In the genomic region with DNA sequence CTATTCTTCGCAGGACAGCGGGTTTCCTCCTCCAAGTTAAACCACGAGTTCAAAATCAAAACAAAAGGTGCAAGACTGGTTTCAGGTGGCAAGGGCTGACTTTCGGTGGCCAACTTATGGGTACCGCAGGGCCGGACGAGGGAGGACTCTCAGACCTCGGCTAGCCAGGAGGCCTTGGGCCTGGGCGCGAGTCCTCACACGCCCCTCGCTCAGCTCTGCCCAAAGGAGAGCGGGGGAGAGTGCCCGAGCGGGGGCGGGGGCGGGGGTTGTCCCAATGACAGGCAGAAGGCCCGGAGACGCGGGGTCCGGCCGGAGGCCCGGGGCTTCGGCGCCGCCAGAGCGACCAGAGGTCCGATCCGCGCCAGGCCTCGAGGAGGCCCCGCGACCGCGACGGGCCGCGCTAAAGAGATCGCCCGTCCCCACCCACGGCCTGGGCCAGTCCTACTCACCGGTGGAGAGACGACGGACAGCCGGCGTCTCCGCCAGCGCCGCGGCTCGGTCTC, we compare ENCODE assay signal across 7 mouse cellular contexts. TPM values are rescaled to one million over a fixed set of nuclear protein-coding genes. Genes with fewer than 3 reads are reported as not detected.
DNase-seq lines count a peak whose midpoint lies in the region; ATAC-seq and TF ChIP-seq lines count a peak whose summit lies in the region.

No protein-coding gene starts in this region.

- no peak for TF ChIP-seq CTCF in bone marrow macrophage, adult 2 months (IDR thresholded peaks at IDR 0.05; ENCODE audit: low read depth, low read length)
- TF ChIP-seq CTCF in midbrain, postnatal 0 days (IDR thresholded peaks at IDR 0.05), result no peak

- H3K4me1 ChIP-seq in lung, embryonic 15.5 days, result peaks cover 25% of the 10 kb centered on the region
- H3K4me1 ChIP-seq in bone marrow macrophage, adult 2 months (ENCODE audit: control insufficient read depth, insufficient read depth, low read length), result peaks cover 12% of the 10 kb centered on the region
- peaks cover 33% of the 10 kb centered on the region for H3K4me1 ChIP-seq in forebrain, embryonic 13.5 days
- peaks cover 19% of the 10 kb centered on the region; the same call in 1 of the 2 replicates for H3K4me1 ChIP-seq in limb, embryonic 10.5 days
- H3K4me1 ChIP-seq in midbrain, postnatal 0 days (ENCODE audit: insufficient read depth, low read length), result 0 out of 2 replicates have a peak, but pooled peaks cover 12% of the 10 kb centered on the region

- DNase-seq in lung, adult 18-20 months, result no peak
- peak; percentile 82 for DNase-seq in limb, embryonic 10.5 days (ENCODE audit: low spot score)
- DNase-seq in midbrain, postnatal 0 days (ENCODE audit: low spot score), result peak; percentile 42
- no peak for DNase-seq in layer of hippocampus, adult 11-12 months (ENCODE audit: low spot score)

- peak overlapping the region; percentile 94 for H3K4me3 ChIP-seq in lung, embryonic 15.5 days
- H3K4me3 ChIP-seq in bone marrow macrophage, adult 2 months (ENCODE audit: insufficient read depth, low read length), result peak overlapping the region; percentile 65
- peak overlapping the region; percentile 76 for H3K4me3 ChIP-seq in forebrain, embryonic 13.5 days
- H3K4me3 ChIP-seq in limb, embryonic 10.5 days, result peak overlapping the region; percentile 96
- peak overlapping the region; percentile 96 for H3K4me3 ChIP-seq in midbrain, postnatal 0 days (ENCODE audit: low read depth, low read length)

- H3K9ac ChIP-seq in lung, embryonic 15.5 days, result peak overlapping the region; percentile 81
- peak overlapping the region; percentile 94 for H3K9ac ChIP-seq in forebrain, embryonic 13.5 days
- peak overlapping the region; percentile 93 for H3K9ac ChIP-seq in midbrain, postnatal 0 days (replicated peaks; ENCODE audit: low read length, poor library complexity, severe bottlenecking)

- peak overlapping the region; percentile 82 for H3K4me2 ChIP-seq in lung, embryonic 15.5 days
- peak overlapping the region; percentile 90 for H3K4me2 ChIP-seq in forebrain, embryonic 13.5 days
- peak overlapping the region; percentile 93 for H3K4me2 ChIP-seq in midbrain, postnatal 0 days (ENCODE audit: low read depth, low read length, poor library complexity, severe bottlenecking)

- under 1% methylated on average over 26 of the region's 51 CpGs for WGBS in lung, embryonic 15.5 days
- under 1% methylated on average over 38 of the region's 51 CpGs for WGBS in forebrain, embryonic 13.5 days
- under 1% methylated on average over 49 of the region's 51 CpGs for WGBS in limb, embryonic 10.5 days
- WGBS in midbrain, postnatal 0 days, result under 1% methylated on average over 49 of the region's 51 CpGs

- ATAC-seq in lung, embryonic 15.5 days (ENCODE audit: borderline replicate concordance, extremely low read depth, low FRiP score, low TSS enrichment), result peak; percentile 88
- peak; percentile 91 for ATAC-seq in forebrain, embryonic 13.5 days
- peak; percentile 84 for ATAC-seq in midbrain, postnatal 0 days (ENCODE audit: low FRiP score)

- no peak for TF ChIP-seq POLR2A in bone marrow macrophage, adult 2 months (IDR thresholded peaks at IDR 0.05; ENCODE audit: borderline replicate concordance, low read depth, low read length)

- H3K36me3 ChIP-seq in lung, embryonic 15.5 days, result no peaks in the 10 kb centered on the region
- H3K36me3 ChIP-seq in forebrain, embryonic 13.5 days (ENCODE audit: poor library complexity, severe bottlenecking), result no peaks in the 10 kb centered on the region
- no peaks in the 10 kb centered on the region; the same call in 1 of the 2 replicates for H3K36me3 ChIP-seq in limb, embryonic 10.5 days
- H3K36me3 ChIP-seq in midbrain, postnatal 0 days (ENCODE audit: insufficient read depth, low read length), result no peaks in the 10 kb centered on the region

- H3K27me3 ChIP-seq in lung, embryonic 15.5 days, result peaks cover 5% of the 10 kb centered on the region; the same call in 1 of the 2 replicates
- no peaks in the 10 kb centered on the region for H3K27me3 ChIP-seq in forebrain, embryonic 13.5 days
- H3K27me3 ChIP-seq in limb, embryonic 10.5 days (ENCODE audit: low read depth, poor library complexity, severe bottlenecking), result no peaks in the 10 kb centered on the region
- H3K27me3 ChIP-seq in midbrain, postnatal 0 days (ENCODE audit: insufficient read depth, low read length), result no peaks in the 10 kb centered on the region

- no peaks in the 10 kb centered on the region for H3K9me3 ChIP-seq in lung, embryonic 15.5 days
- no peaks in the 10 kb centered on the region for H3K9me3 ChIP-seq in forebrain, embryonic 13.5 days (replicated peaks)
- H3K9me3 ChIP-seq in limb, embryonic 10.5 days (replicated peaks), result no peaks in the 10 kb centered on the region
- no peaks in the 10 kb centered on the region for H3K9me3 ChIP-seq in midbrain, postnatal 0 days (ENCODE audit: low read length)

- peak overlapping the region; percentile 85 for H3K27ac ChIP-seq in lung, embryonic 15.5 days
- H3K27ac ChIP-seq in bone marrow macrophage, adult 2 months (ENCODE audit: insufficient read depth, low read depth, low read length), result peak overlapping the region; percentile 27; the same call in 1 of the 2 replicates
- H3K27ac ChIP-seq in forebrain, embryonic 13.5 days, result peak overlapping the region; percentile 78
- peak overlapping the region; percentile 94 for H3K27ac ChIP-seq in limb, embryonic 10.5 days
- H3K27ac ChIP-seq in midbrain, postnatal 0 days (ENCODE audit: low read depth, low read length), result peak overlapping the region; percentile 76

RNA-seq across cellular contexts. Expression of gene Tmcc1, which starts 0.4 kb away (rescaled TPM):
- 11.1 and 13.2 TPM in 2 replicates for polyA plus RNA-seq in lung, embryonic 15.5 days (2015; fragmentation: Nextera tagmentation; extraction: Ambion mirVana)
- polyA plus RNA-seq in bone marrow macrophage, adult 2 months (2012; ENCODE audit: insufficient read depth, insufficient read length, missing spikeins), result 41.2 and 41.6 TPM in 2 replicates
- polyA plus RNA-seq in forebrain, embryonic 13.5 days (2015; fragmentation: Nextera tagmentation; extraction: Ambion mirVana), result 33.8 and 35.7 TPM in 2 replicates
- polyA plus RNA-seq in limb, embryonic 10.5 days (2016; fragmentation: Nextera tagmentation; extraction: Ambion mirVana), result 13.9 and 14.3 TPM in 2 replicates
- 40.9 and 48.3 TPM in 2 replicates for total RNA-seq in midbrain, postnatal 0 days (2014; rRNA removed)
- 11.6 and 11.8 TPM in 2 replicates for polyA plus RNA-seq in midbrain, postnatal 0 days (2015; fragmentation: Nextera tagmentation; extraction: Ambion mirVana)

RNA-seq across cellular contexts. Expression of gene Washc2, which starts 15.0 kb away (rescaled TPM):
- polyA plus RNA-seq in lung, embryonic 15.5 days (2015; fragmentation: Nextera tagmentation; extraction: Ambion mirVana), result 38.7 and 41.9 TPM in 2 replicates
- polyA plus RNA-seq in bone marrow macrophage, adult 2 months (2012; ENCODE audit: insufficient read depth, insufficient read length, missing spikeins), result 87.7 and 90.9 TPM in 2 replicates
- 51.8 and 55.3 TPM in 2 replicates for polyA plus RNA-seq in forebrain, embryonic 13.5 days (2015; fragmentation: Nextera tagmentation; extraction: Ambion mirVana)
- 47.1 and 52.7 TPM in 2 replicates for polyA plus RNA-seq in limb, embryonic 10.5 days (2016; fragmentation: Nextera tagmentation; extraction: Ambion mirVana)
- total RNA-seq in midbrain, postnatal 0 days (2014; rRNA removed), result 79.5 and 85.2 TPM in 2 replicates
- polyA plus RNA-seq in midbrain, postnatal 0 days (2015; fragmentation: Nextera tagmentation; extraction: Ambion mirVana), result 65.5 and 68.3 TPM in 2 replicates

Comparison
In these comparisons a context has a peak if more than half of its experiments do, and no peak if none do; other contexts are left out.
1. H3K27ac ChIP-seq: peak in every context shown above with its lines; median percentile 94 in limb, embryonic 10.5 days; 85 in lung, embryonic 15.5 days; 78 in forebrain, embryonic 13.5 days; 76 in midbrain, postnatal 0 days; 27 in bone marrow macrophage, adult 2 months.
2. DNase-seq: peak in limb, embryonic 10.5 days (single experiment) and midbrain, postnatal 0 days (single experiment); none in lung, adult 18-20 months (0 of 2) and layer of hippocampus, adult 11-12 months (single experiment).
3. Peak in every context shown above with its lines, with median percentiles within 50 percentile points of each other: ATAC-seq, H3K4me2 ChIP-seq, H3K4me3 ChIP-seq and H3K9ac ChIP-seq.